Mouse (Mus musculus): ENCODE data around the gene Ostm1. TPM values are rescaled to one million over a fixed set of nuclear protein-coding genes. Genes with fewer than 3 reads are reported as not detected.

Gene Ostm1
- 20.2 and 23.1 TPM in 2 replicates for polyA plus RNA-seq (2014; fragmentation: Nextera tagmentation; extraction: Ambion mirVana)

- DNase-seq (ENCODE audit: low spot score): no peak
- H3K27me3 ChIP-seq (ENCODE audit: control insufficient read depth, insufficient read depth, low read length): peaks cover 96% of the 10 kb centered on the region
- no peaks in the 10 kb centered on the region for H3K36me3 ChIP-seq (ENCODE audit: control insufficient read depth, insufficient read depth, low read length)
- WGBS: 1% methylated on average over 43 of the region's 43 CpGs
- H3K4me1 ChIP-seq (replicated peaks; ENCODE audit: control insufficient read depth, insufficient read depth, low read length): peaks cover 24% of the 10 kb centered on the region
- no peak within 1 kb of the TSS for H3K27ac ChIP-seq (ENCODE audit: low read depth, low read length)
- H3K9me3 ChIP-seq (ENCODE audit: control insufficient read depth, low read length): peaks cover 3% of the 10 kb centered on the region
- H3K4me2 ChIP-seq (replicated peaks; ENCODE audit: low read depth, low read length): peak within 1 kb of the TSS; percentile 27
- H3K9ac ChIP-seq (ENCODE audit: low read depth, low read length): no peak within 1 kb of the TSS
- no peak for ATAC-seq (ENCODE audit: low FRiP score)
- H3K4me3 ChIP-seq (ENCODE audit: low read depth, low read length): peak within 1 kb of the TSS; percentile 0
Observed at GRCm38 (mm10) chr10:42583157-42583872, at the start of gene Ostm1, which contains the start of gene Nr2e1. Gene Ostm1, plus strand, starts transcription at chr10:42583822. Gene Nr2e1, minus strand, starts transcription at chr10:42583632.

DNA sequence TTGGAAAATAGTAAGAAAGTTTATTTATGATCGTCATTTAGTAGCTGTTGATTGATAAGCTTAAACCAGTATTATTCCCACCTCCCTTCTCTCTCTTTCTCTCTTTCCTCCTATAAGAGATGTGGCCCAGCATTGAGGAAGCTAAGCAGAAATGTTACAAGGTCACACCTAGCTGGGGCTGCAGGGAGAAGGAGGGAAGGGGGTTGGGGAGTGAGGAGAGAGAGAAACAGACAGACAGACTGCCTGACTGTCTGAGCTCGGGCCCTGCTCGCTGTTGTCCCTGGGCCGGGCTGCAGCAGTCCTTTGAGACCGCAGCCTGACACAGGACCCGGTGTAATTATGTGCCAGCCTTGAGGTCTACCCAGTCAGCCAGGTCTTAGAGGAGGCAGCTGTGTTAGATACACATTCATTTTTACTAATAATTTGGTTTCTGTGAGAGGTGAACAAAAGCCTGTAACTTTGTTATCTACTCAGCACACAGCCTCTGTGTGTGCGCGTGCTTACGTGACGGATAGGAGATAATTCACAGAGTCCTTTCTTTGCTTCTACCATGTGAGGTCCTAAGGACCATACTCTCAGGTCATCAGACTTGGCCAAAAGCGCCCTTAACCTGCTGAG lies 49.7 kb upstream of the Ostm1 start:
- WGBS: 91% methylated on average over 11 of the region's 11 CpGs
- Histone ChIP-seq H3K9me3 (ENCODE audit: control insufficient read depth, low read length) (no peaks in the 10 kb centered on the region), H3K4me1 (replicated peaks; ENCODE audit: control insufficient read depth, insufficient read depth, low read length) (no peaks in the 10 kb centered on the region), H3K27me3 (ENCODE audit: control insufficient read depth, insufficient read depth, low read length) (no peaks in the 10 kb centered on the region), H3K4me3 (ENCODE audit: low read depth, low read length) (no peak overlapping the region), H3K9ac (ENCODE audit: low read depth, low read length) (no peak overlapping the region), H3K4me2 (replicated peaks; ENCODE audit: low read depth, low read length) (no peak overlapping the region), H3K27ac (ENCODE audit: low read depth, low read length) (no peak overlapping the region), H3K36me3 (ENCODE audit: control insufficient read depth, insufficient read depth, low read length) (no peaks in the 10 kb centered on the region)
- DNase-seq (ENCODE audit: low spot score) (no peak), ATAC-seq (ENCODE audit: low FRiP score) (no peak)

DNA sequence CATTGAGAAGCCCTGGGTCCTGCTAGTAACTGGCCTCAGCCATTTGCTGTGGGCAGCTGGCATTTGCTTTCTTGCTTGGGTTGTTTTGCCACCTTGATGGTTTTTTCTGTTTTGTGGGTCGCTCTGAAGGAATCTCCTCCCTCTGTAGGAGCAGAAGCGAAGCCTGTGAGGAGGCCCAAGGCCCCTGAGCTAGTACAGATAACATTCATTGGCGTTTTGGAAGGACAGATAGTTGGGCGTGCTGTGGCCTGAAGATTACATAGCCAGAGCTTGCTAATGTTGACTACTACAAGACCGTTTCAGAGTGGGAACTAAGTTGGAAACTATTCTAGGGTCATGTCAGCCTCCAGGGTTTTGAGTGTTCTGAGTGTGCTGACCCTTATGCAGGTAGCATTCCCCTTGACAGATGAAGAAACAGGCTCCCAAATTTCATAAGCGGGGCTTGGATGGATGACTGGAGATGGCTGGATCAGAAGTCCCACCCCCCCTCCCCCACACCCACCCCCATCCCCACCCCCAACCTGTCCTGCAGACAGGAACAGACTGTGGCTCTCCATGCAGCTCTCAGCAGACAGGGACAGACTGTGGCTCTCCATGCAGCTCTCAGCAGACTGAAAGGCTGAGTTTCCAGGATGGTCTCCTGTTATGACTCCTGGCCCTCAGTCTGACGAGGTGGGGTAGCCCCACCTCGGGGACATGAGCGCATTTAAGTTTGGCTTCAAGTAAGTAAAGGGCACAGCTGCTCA lies 45.9 kb upstream of the Ostm1 start:
- H3K27me3 ChIP-seq (ENCODE audit: control insufficient read depth, insufficient read depth, low read length): no peaks in the 10 kb centered on the region
- no peak overlapping the region for H3K27ac ChIP-seq (ENCODE audit: low read depth, low read length)

GRCm38 (mm10) chr10:42545707-42546503 lies 37.7 kb upstream of the Ostm1 start:
- DNase-seq (ENCODE audit: low spot score) (no peak), ATAC-seq (ENCODE audit: low FRiP score) (no peak)
- no peaks in the 10 kb centered on the region for H3K36me3 ChIP-seq (ENCODE audit: control insufficient read depth, insufficient read depth, low read length)
- H3K4me3 ChIP-seq (ENCODE audit: low read depth, low read length): no peak overlapping the region
- 86% methylated on average over 6 of the region's 6 CpGs for WGBS
- H3K4me2 ChIP-seq (replicated peaks; ENCODE audit: low read depth, low read length): no peak overlapping the region
- H3K4me1 ChIP-seq (replicated peaks; ENCODE audit: control insufficient read depth, insufficient read depth, low read length): no peaks in the 10 kb centered on the region
- no peaks in the 10 kb centered on the region for H3K9me3 ChIP-seq (ENCODE audit: control insufficient read depth, low read length)
- no peaks in the 10 kb centered on the region; the same call in 1 of the 2 replicates for H3K27me3 ChIP-seq (ENCODE audit: control insufficient read depth, insufficient read depth, low read length)
- no peak overlapping the region for H3K27ac ChIP-seq (ENCODE audit: low read depth, low read length)
- no peak overlapping the region for H3K9ac ChIP-seq (ENCODE audit: low read depth, low read length)

More for the DNA sequence above, 45.9 kb upstream of the Ostm1 start:
- DNase-seq (ENCODE audit: low spot score): no peak
- Histone ChIP-seq H3K9me3 (ENCODE audit: control insufficient read depth, low read length) (no peaks in the 10 kb centered on the region), H3K9ac (ENCODE audit: low read depth, low read length) (no peak overlapping the region), H3K4me3 (ENCODE audit: low read depth, low read length) (no peak overlapping the region), H3K4me1 (replicated peaks; ENCODE audit: control insufficient read depth, insufficient read depth, low read length) (0 out of 2 replicates have a peak, but pooled peaks cover 3% of the 10 kb centered on the region), H3K36me3 (ENCODE audit: control insufficient read depth, insufficient read depth, low read length) (no peaks in the 10 kb centered on the region), H3K4me2 (replicated peaks; ENCODE audit: low read depth, low read length) (no peak overlapping the region)
- ATAC-seq (ENCODE audit: low FRiP score): no peak
- WGBS: 81% methylated on average over 9 of the region's 9 CpGs

GRCm38 (mm10) chr10:42546507-42546906 lies 37.1 kb upstream of the Ostm1 start:
- 92% methylated on average over 3 of the region's 3 CpGs for WGBS
- H3K36me3 ChIP-seq (ENCODE audit: control insufficient read depth, insufficient read depth, low read length): no peaks in the 10 kb centered on the region
- H3K9me3 ChIP-seq (ENCODE audit: control insufficient read depth, low read length): no peaks in the 10 kb centered on the region
- H3K27ac ChIP-seq (ENCODE audit: low read depth, low read length): no peak overlapping the region
- no peak overlapping the region for H3K9ac ChIP-seq (ENCODE audit: low read depth, low read length)
- ATAC-seq (ENCODE audit: low FRiP score) (no peak), DNase-seq (ENCODE audit: low spot score) (no peak)
- no peaks in the 10 kb centered on the region for H3K4me1 ChIP-seq (replicated peaks; ENCODE audit: control insufficient read depth, insufficient read depth, low read length)
- no peaks in the 10 kb centered on the region; the same call in 1 of the 2 replicates for H3K27me3 ChIP-seq (ENCODE audit: control insufficient read depth, insufficient read depth, low read length)
- no peak overlapping the region for H3K4me3 ChIP-seq (ENCODE audit: low read depth, low read length)
- H3K4me2 ChIP-seq (replicated peaks; ENCODE audit: low read depth, low read length): no peak overlapping the region

DNA sequence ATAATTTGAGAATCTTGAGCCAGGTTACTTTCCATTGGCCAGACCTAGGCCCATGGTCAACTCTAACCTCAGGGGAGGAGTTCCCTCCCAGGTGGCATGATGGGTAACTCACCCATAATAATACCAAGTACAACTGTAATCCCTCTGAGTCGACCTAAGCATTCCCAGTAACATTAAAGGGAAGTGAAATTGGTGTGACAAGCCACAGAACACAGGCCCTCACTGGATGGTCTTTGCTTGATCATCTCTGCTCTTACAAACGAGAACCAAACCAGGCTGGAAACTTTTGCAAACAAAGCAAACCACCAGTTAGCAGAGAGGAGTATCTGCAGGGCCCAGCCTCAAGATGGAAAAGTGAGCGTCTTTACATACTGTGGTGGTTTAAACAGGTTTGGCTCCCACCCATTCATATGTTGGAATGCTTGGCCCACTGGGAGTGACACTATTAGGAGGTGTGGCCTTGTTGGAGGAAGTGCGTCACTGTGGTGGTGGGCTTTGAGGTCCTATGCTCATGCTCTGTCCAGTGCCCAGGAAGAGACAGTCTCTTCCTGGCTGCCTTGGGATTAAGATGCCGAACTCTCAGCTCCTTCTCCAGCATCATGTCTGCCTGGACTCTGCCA lies 23.9 kb upstream of the Ostm1 start:
- H3K4me2 ChIP-seq (replicated peaks; ENCODE audit: low read depth, low read length): no peak overlapping the region
- ATAC-seq (ENCODE audit: low FRiP score) (no peak), DNase-seq (ENCODE audit: low spot score) (no peak)
- no peaks in the 10 kb centered on the region for H3K9me3 ChIP-seq (ENCODE audit: control insufficient read depth, low read length)
- H3K36me3 ChIP-seq (ENCODE audit: control insufficient read depth, insufficient read depth, low read length): no peaks in the 10 kb centered on the region
- 86% methylated on average over 5 of the region's 5 CpGs for WGBS
- H3K27ac ChIP-seq (ENCODE audit: low read depth, low read length): no peak overlapping the region
- no peaks in the 10 kb centered on the region for H3K4me1 ChIP-seq (replicated peaks; ENCODE audit: control insufficient read depth, insufficient read depth, low read length)
- no peak overlapping the region for H3K9ac ChIP-seq (ENCODE audit: low read depth, low read length)
- peaks cover 14% of the 10 kb centered on the region for H3K27me3 ChIP-seq (ENCODE audit: control insufficient read depth, insufficient read depth, low read length)
- H3K4me3 ChIP-seq (ENCODE audit: low read depth, low read length): no peak overlapping the region

GRCm38 (mm10) chr10:42562272-42562671 lies 21.4 kb upstream of the Ostm1 start:
- no peaks in the 10 kb centered on the region for H3K4me1 ChIP-seq (replicated peaks; ENCODE audit: control insufficient read depth, insufficient read depth, low read length)
- no peak overlapping the region for H3K4me3 ChIP-seq (ENCODE audit: low read depth, low read length)
- whole genome bisulfite sequencing: under 1% methylated on average over 12 of the region's 12 CpGs
- H3K27ac ChIP-seq (ENCODE audit: low read depth, low read length): no peak overlapping the region
- no peaks in the 10 kb centered on the region for H3K36me3 ChIP-seq (ENCODE audit: control insufficient read depth, insufficient read depth, low read length)
- peak; percentile 58 for DNase-seq (ENCODE audit: low spot score)
- H3K9ac ChIP-seq (ENCODE audit: low read depth, low read length): no peak overlapping the region
- no peak for ATAC-seq (ENCODE audit: low FRiP score)
- peaks cover 34% of the 10 kb centered on the region for H3K27me3 ChIP-seq (ENCODE audit: control insufficient read depth, insufficient read depth, low read length)
- H3K4me2 ChIP-seq (replicated peaks; ENCODE audit: low read depth, low read length): no peak overlapping the region
- H3K9me3 ChIP-seq (ENCODE audit: control insufficient read depth, low read length): no peaks in the 10 kb centered on the region

- no peak overlapping the region for H3K4me3 ChIP-seq (ENCODE audit: low read depth, low read length)
- DNase-seq (ENCODE audit: low spot score) (peak; percentile 36), ATAC-seq (ENCODE audit: low FRiP score) (no peak)
- 0% methylated on average over 20 of the region's 20 CpGs for WGBS
- no peak overlapping the region for H3K4me2 ChIP-seq (replicated peaks; ENCODE audit: low read depth, low read length)
- no peaks in the 10 kb centered on the region for H3K9me3 ChIP-seq (ENCODE audit: control insufficient read depth, low read length)
- H3K27ac ChIP-seq (ENCODE audit: low read depth, low read length): no peak overlapping the region
- H3K4me1 ChIP-seq (replicated peaks; ENCODE audit: control insufficient read depth, insufficient read depth, low read length): no peaks in the 10 kb centered on the region
- no peaks in the 10 kb centered on the region for H3K36me3 ChIP-seq (ENCODE audit: control insufficient read depth, insufficient read depth, low read length)
- no peak overlapping the region for H3K9ac ChIP-seq (ENCODE audit: low read depth, low read length)
- H3K27me3 ChIP-seq (ENCODE audit: control insufficient read depth, insufficient read depth, low read length): peaks cover 89% of the 10 kb centered on the region
Observed at GRCm38 (mm10) chr10:42572567-42572966, 11.1 kb upstream of the Ostm1 start.

All from hindbrain, embryonic 11.5 days (tissue).